Mouse (Mus musculus): ENCODE results near the gene Slfn8. TPM values are rescaled to one million over a fixed set of nuclear protein-coding genes. Genes with fewer than 3 reads are reported as not detected.
"Not testable (repeated sequence)": the region's sequence is repeated elsewhere in the genome, so short reads cannot be mapped to it uniquely, and the experiment has no call there.

Slfn8 gene
- total RNA-seq (2021), result under 1 TPM; 0.11 to 0.21 TPM
- long read RNA-seq, experiment 1, result 0 reads
- long read RNA-seq, experiment 2, result 0 reads

DNA sequence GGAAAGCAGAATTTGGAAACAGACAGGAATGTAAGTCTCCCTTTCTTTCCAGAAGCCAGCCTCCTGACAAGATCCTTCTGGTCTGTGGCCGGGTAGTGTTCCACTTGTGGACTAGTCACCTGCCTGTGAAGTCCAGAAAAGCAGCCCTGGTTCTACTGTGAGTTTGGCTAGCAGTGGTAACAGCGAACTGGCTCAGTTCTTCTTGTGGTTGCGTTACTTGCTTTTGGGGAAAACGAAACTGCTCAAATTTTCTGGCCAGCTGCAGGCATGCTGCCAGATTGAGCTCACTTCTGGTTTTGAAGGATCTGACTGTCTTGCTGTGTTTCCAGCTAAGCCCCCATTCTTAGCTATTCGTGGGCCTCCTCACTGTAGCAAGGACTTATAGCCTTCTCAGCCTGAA, at the start of gene Slfn8:
Gene Slfn8, minus strand, starts transcription at position 190 of the 400 bp plus-strand sequence.
- DNase-seq (ENCODE audit: low spot score), result peak; percentile 47

DNA sequence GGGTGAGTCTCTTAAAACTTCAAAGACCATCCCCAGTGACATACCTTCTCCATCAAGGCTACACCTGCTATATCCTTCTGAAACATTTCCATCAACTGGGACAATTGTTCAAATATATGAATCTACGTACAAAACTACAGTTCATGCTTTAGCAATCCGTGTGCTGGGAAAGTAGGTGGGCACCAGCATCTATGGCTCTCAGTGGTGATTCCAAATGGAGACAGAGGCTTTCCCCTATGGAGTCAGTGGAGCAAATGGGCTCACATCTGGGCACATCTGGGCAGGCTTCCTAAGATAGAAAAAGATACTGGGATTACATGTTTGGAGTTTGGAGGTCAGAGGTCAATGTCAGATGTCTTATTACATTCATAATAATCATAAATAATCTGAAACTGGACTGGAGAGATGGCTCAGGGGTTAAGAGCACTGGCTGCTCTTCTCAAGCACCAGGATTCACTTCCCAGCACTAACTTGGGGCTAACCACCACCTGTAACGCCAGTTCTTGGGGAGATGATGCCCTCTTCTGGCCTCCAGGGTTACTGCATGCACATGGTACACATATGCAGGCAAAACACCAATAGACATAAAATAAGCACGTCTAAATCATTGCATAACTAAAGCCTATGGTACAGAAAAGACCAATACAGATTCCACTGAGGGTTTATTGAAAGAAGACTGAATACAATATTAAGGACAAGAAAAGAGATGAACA, 47.5 kb upstream of the Slfn8 start:
- no peak for DNase-seq (ENCODE audit: low spot score)

DNA sequence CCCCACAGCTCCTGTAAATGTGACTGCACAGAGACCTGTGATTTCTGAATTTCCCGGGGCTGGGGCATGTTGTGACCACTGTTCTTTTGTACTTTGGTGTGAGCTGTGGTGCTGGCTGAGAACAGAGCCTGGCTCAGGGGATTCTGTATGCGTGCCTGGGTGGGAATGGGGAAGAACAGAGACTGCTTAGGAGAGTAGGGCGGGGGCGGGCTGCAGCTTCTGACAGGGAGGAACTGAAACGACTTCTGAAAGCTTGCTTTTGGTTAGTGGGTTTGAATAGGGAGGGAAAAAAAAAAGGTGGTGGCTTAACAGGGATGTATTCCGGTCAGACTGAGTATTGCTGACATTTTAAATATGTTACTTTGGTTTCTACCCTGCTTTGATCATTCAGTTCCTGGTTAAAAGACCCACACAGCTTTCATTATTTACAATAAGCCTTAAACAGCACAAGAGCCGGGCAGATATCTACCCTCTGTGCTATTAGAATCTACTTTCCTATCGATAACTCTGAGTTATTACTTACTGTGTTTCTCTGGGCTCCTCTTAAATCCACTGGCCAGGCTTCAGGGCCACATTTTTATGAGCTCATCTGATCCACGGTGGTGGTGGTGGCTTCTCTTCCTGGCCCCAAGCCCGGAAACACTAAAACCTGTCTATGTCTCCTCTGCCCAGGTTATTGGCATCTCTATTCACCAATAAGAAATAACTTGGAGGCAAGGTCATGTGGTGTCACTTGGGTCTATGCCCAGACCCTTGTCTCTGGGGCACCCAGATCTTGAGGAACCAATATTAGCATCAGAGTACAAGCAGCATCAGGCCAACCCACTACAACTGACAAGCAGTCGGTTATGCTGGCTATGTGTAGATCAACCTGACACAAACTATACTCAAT, 46.3 kb upstream of the Slfn8 start:
- peak; percentile 26 for DNase-seq (ENCODE audit: low spot score)

DNA sequence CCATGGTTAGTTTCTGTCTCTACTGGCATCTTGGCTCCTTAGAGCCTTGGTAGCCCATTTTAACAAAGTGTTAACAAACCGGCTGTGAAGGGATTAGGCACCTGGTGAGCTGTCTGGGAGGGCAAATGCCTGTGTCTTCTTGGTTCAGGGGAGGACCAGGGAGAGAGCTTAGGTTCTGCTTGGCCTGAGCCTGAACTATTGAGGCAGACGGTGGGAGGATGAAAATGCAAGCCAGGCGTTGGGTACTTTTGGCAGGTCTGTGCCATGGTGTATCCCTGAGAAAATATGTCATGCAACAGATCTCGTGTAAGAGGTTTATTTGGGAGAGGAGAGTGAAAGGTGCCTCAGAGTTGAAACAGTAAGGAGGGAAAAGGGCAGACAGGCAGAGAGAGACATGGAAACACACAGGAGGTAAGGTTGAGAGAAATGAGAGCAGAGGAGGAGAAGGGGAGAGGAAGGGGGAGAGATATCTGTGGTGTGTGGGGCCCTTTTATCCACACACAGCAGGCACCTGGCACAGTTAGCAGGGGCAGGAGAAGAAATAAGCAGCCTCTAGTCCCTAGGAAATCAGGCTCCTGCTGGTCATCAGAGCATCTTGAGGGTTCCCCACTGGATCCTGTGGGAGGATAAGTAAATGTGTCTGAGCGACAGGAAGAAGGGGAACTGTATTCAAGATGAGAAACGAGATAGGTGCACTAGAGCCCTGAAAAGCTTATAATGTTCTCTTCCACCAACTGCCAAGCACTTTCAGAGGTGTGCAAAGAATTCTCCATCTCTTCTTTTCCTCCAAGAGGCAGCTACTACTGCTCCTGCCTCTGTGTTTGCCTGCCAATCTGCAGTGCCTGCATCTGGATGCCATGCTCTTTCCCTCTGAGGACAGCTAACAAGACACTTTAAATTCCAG, 45.1 kb upstream of the Slfn8 start:
- DNase-seq (ENCODE audit: low spot score), result no peak

- DNase-seq (ENCODE audit: low spot score), result no peak
Observed at GRCm38 (mm10) chr11:83064946-83065345, 44.3 kb upstream of the Slfn8 start, which contains the start of gene Slfn2. TSS of gene Slfn2 (plus strand) at chr11:83065112.

GRCm38 (mm10) chr11:83063941-83064349, 43.3 kb upstream of the Slfn8 start:
- DNase-seq (ENCODE audit: low spot score), result no peak

GRCm38 (mm10) chr11:83063126-83063525, 42.5 kb upstream of the Slfn8 start:
- no peak for DNase-seq (ENCODE audit: low spot score)

- no peak for DNase-seq (ENCODE audit: low spot score)
Observed at GRCm38 (mm10) chr11:83061806-83062205, 41.2 kb upstream of the Slfn8 start.

- DNase-seq (ENCODE audit: low spot score), result no peak
Observed at GRCm38 (mm10) chr11:83060412-83061020, 39.9 kb upstream of the Slfn8 start.

DNA sequence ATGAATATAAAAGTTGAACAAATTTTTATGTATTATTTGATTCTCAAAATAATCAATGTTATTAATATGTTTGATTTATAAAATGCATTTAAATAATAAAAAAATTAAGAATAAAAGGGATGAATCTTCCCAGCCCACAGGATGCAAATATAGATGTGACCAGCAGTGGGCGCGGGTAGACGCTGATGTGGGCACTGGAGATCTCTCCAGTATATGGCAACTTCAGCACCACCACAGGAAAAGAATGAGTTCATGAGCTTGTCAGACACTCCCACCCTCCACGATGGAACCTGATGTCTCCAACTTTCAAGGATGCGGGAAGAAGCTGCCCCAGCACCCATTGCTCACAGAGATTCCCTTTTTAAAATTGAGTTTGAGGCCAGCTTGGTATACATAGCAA, 37.3 kb upstream of the Slfn8 start:
- peak; percentile 38 for DNase-seq (ENCODE audit: low spot score)

GRCm38 (mm10) chr11:83045642-83046041, 25.0 kb upstream of the Slfn8 start:
- DNase-seq (ENCODE audit: low spot score), result no peak

DNA sequence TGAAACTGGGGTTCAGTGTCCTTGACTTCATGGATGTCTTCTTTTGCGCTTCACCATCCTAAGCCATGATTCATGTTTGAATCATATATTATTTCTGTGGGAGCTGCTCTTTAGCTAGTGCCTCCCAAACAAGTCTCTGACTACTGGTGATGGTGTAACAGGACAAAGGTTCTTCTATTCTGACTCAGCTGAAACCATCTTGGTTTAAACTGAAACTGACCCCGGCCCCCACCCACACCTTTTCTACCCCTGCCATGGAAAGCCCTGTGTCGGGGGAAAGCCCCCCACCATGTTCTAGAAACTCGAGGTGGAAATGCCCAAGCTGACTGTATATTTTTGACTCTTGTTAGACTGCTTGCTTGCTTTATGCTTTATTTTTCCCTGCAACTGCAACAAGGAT, 23.3 kb upstream of the Slfn8 start:
- DNase-seq (ENCODE audit: low spot score), result no peak

- DNase-seq (ENCODE audit: low spot score), result no peak
Observed at GRCm38 (mm10) chr11:83041000-83041399, 20.4 kb upstream of the Slfn8 start.

- no peak for DNase-seq (ENCODE audit: low spot score)
Observed at GRCm38 (mm10) chr11:83040325-83040724, 19.7 kb upstream of the Slfn8 start.

- DNase-seq (ENCODE audit: low spot score), result no peak
Observed at GRCm38 (mm10) chr11:83039796-83040195, 19.2 kb upstream of the Slfn8 start.

DNA sequence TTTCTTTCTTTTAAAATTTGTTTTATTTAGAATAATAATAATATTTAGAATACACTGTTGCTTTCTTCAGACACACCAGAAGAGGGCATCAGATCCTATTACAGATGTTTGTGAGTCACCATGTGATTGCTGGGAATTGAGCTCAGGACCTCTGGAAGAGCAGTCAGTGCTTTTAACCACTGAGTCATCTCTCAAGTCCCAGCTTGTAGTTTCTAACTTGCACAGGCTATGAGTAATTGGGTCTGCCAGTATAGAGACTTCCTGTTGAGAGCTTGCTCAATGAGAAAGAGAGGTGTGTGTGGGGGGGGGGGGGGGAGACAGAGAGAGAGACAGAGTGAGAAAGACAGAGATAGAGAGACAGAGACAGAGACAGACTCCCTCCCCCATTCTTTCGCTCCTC, 18.5 kb upstream of the Slfn8 start:
- no peak for DNase-seq (ENCODE audit: low spot score)

DNA sequence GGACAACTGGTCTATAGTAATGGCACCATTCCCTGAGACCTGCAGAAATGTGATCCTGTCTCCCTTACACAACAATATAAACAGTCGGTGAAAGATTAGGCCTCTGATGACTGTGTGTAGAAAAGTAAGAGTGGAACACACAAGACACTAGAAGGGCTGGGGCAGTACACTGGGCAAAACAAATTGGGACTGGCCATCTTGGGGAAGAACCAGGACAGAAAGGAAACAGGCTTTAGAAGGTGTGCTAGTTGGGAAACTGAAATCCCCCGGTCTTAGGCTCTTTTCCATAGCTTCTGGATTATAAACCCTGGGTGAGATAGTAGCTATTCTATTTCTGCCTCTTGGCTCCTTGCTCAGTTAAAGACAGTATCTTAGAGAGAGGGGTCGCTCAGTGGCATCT, 18.1 kb upstream of the Slfn8 start:
- not testable (repeated sequence) for DNase-seq (ENCODE audit: low spot score)

GRCm38 (mm10) chr11:83019561-83020519, 770 bp downstream of the Slfn8 start:
- DNase-seq (ENCODE audit: low spot score), result not testable (repeated sequence)

GRCm38 (mm10) chr11:83016093-83016492, 4.5 kb downstream of the Slfn8 start:
- no peak for DNase-seq (ENCODE audit: low spot score)

- no peak for DNase-seq (ENCODE audit: low spot score)
Observed at GRCm38 (mm10) chr11:83013356-83013755, 7.3 kb downstream of the Slfn8 start.

Data from gastrocnemius, adult 18-20 months (tissue).